Comparison of ENCODE assay signal across 28 mouse cellular contexts in the genomic region with DNA sequence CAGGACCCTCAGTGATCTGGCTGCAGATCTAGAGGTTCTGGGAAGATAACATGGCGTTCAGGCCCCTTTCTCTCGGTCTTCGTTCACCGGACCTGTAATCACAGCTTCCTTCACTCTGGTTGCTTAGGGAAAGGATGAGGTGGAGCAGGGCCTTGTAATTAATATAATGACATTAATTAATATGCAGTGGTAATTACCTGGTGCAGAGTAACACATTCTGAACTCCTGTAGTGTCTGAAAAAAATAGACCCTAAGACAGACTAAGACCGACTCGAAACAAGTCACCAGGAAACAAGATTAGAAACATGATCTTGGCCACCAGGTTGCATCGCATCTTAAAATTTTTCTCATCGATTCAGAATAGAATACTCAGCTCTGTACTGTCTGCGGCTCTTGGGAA. TPM values are rescaled to one million over a fixed set of nuclear protein-coding genes. Genes with fewer than 3 reads are reported as not detected.
"Had no signal": no experiment of that assay in that cellular context is flagged by ENCODE, and none has a peak within 500 bp of the region (broad histone marks: within the 10 kb centered on the region; RNA-seq: fewer than 3 reads in every experiment).

No protein-coding gene starts in this region.

- H3K9me3 ChIP-seq: midbrain, embryonic 13.5 days; midbrain, embryonic 15.5 days had no signal

- H3K4me2 ChIP-seq: lung, embryonic 15.5 days; midbrain, embryonic 13.5 days; midbrain, embryonic 15.5 days; neural tube, embryonic 12.5 days had no signal

- ATAC-seq: liver, postnatal 0 days; lung, postnatal 0 days; midbrain, embryonic 13.5 days; midbrain, embryonic 15.5 days had no signal

- H3K4me1 ChIP-seq: midbrain, embryonic 13.5 days; midbrain, embryonic 15.5 days; neural tube, embryonic 12.5 days had no signal

- H3K27me3 ChIP-seq: lung, embryonic 15.5 days; midbrain, embryonic 13.5 days; midbrain, embryonic 15.5 days; neural tube, embryonic 12.5 days had no signal

- H3K9ac ChIP-seq: liver, postnatal 0 days; lung, embryonic 15.5 days; midbrain, embryonic 13.5 days; midbrain, embryonic 15.5 days; neural tube, embryonic 12.5 days had no signal

- H3K36me3 ChIP-seq: lung, embryonic 15.5 days; midbrain, embryonic 13.5 days; midbrain, embryonic 15.5 days; neural tube, embryonic 12.5 days had no signal

- DNase-seq: liver, postnatal 0 days; lung, adult 2 months; lung, postnatal 14 days; lung, postnatal 36 days; retina, postnatal 1 day; right cerebral cortex, adult 18-20 months; right cerebral cortex, postnatal 25 days; right cerebral cortex, postnatal 4 days; spleen, adult 18-20 months; thymus, adult 18-20 months; thymus, postnatal 14 days; thymus, postnatal 36 days had no signal

- H3K27ac ChIP-seq: lung, embryonic 15.5 days; macrophage; midbrain, embryonic 13.5 days; midbrain, embryonic 15.5 days; neural tube, embryonic 12.5 days had no signal

- H3K4me3 ChIP-seq: lung, embryonic 15.5 days; megakaryocyte, embryonic 14.5 days; midbrain, embryonic 13.5 days; midbrain, embryonic 15.5 days; neural tube, embryonic 12.5 days had no signal

RNA-seq across cellular contexts. Expression of a gene that starts 30.0 kb away (rescaled TPM):
- total RNA-seq: megakaryocyte progenitor cell, adult 5-6 weeks; midbrain, postnatal 0 days; monocyte, adult 5-6 weeks; neutrophil, adult 5-6 weeks had no signal
- polyA plus RNA-seq: liver, postnatal 0 days; lung, embryonic 15.5 days; lung, postnatal 0 days; macrophage; midbrain, embryonic 13.5 days; midbrain, embryonic 15.5 days; midbrain, postnatal 0 days; neural tube, embryonic 12.5 days; neural tube, embryonic 14.5 days; small intestine, adult 2 months; stomach, embryonic 14.5 days; stomach, embryonic 16.5 days; thymus, postnatal 0 days had no signal
